Mouse (Mus musculus) myocyte (in vitro differentiated cells): Measurements from ENCODE around the gene Ranbp9.

Source experiments
- MAX ChIP-seq: IDR thresholded peaks from one replicate; pipeline ENCODE4 v1.6.1; 2011; ENCODE audit warnings: low read depth, mild to moderate bottlenecking, control low read depth
- POLR2A ChIP-seq: IDR thresholded peaks from one replicate; pipeline ENCODE4 v1.6.1; 2011; ENCODE audit warnings: low read depth, mild to moderate bottlenecking, control low read depth, moderate library complexity; ENCODE audit not compliant: insufficient read length
- TCF3 ChIP-seq: IDR thresholded peaks from one replicate; pipeline ENCODE4 v1.6.1; 2011; ENCODE audit warnings: low read depth, control low read depth; ENCODE audit not compliant: insufficient read length

DNA sequence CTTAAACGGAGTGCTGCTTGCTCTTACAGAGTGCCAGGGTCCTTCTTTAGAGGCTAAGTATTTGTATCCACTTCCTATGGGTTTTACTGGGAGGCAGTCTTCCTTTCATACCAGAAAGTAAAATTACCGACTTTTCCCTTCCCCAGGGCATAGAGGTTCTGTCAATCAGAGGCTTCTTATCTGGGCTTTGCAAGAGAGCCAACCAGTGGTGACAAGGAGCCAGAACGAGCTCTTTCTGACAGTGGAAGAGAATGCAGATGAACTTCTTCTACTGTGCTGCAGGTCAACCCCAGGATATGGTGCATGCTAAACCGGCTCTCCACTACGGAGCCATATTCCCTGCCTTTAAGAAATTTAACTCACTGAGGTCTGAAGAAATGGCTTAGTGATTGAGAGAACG, 120.5 kb downstream of the Ranbp9 start:
- no peak for TF ChIP-seq POLR2A
- TF ChIP-seq MAX: no peak
- TF ChIP-seq TCF3: no peak
